Mouse (Mus musculus): ENCODE results near the gene Chmp1a. TPM values are rescaled to one million over a fixed set of nuclear protein-coding genes. Genes with fewer than 3 reads are reported as not detected.

Gene Chmp1a
- total and polyA plus RNA-seq, 3 experiments: 67.5 to 83.2 (median 69.5) TPM

DNA sequence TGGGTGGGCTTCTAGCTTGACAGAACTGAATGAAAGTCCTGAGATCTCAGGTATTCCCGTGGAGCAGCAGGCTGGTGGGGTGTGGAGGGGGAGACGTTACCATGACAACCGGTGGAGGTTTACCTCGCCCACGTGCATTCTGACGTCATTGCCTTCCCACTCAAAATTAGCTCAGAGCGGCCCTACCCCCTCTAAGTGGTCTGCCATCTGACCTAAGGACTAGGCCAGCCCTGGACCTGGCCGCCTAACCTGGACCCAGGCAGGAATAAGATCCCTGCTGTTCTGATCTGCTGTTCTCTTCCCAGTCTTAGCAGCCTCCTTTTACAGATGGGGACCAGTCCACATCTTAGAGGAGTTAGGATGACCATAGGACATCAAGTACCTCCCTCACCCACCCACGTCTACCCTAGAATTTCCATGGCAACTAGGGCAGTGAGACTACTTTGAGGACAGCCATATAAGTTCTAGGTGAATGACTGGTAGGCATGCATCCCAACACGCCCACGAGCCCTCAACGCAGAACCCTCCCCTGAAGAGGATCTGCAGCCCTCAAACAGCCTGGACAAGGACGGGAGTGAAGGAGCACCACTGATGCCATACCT, 22.5 kb upstream of the Chmp1a start:
- Histone ChIP-seq H3K9ac (ENCODE audit: insufficient read depth, low read depth) (no peak overlapping the region; the same call in 1 of the 2 replicates), H3K27me3 (replicated peaks) (no peaks in the 10 kb centered on the region), H3K9me3 (replicated peaks; ENCODE audit: low read length) (no peaks in the 10 kb centered on the region), H3K4me1 (ENCODE audit: control insufficient read depth in 1 of 2, insufficient read depth in 2 of 2) (peaks cover 13 to 17% of the 10 kb centered on the region in 2 experiments), H3K79me2 (replicated peaks; ENCODE audit: control insufficient read depth, extremely low read depth, insufficient read depth, poor library complexity, severe bottlenecking) (no peaks in the 10 kb centered on the region), H3K36me3 (replicated peaks in 1 of 2; ENCODE audit: control insufficient read depth in 1 of 2, insufficient read depth in 1 of 2, low read length in 1 of 2) (peaks cover 8 to 31% of the 10 kb centered on the region in 2 experiments), H3K4me2 (ENCODE audit: insufficient read depth, low read depth, poor library complexity, severe bottlenecking) (peak overlapping the region; percentile 61), H3K4me3 (replicated peaks in 1 of 3; ENCODE audit: low read depth in 2 of 3, low read length in 2 of 3, poor library complexity in 1 of 3) (peak overlapping the region in 2 of 3 experiments; percentile 72 to 77), H3K27ac (ENCODE audit: insufficient read depth, low read depth) (no peak overlapping the region)
- in situ Hi-C loops (cut with MboI; ENCODE audit: low pct_ligation_motif_present, low pct_unique_long_range_greater_than_20kb, low sequenced_read_pairs): no loop called here
- dilution Hi-C loops (cut with MboI; ENCODE audit: extremely low pct_ligation_motif_present, extremely low pct_unique_long_range_greater_than_20kb, low sequenced_read_pairs): no loop called here
- TF ChIP-seq MXI1 (IDR thresholded peaks at IDR 0.05; ENCODE audit: low read depth, low read length): no peak
- no peak for TF ChIP-seq NELFE (IDR thresholded peaks at IDR 0.05; ENCODE audit: low read depth, low read length)
- no peak for TF ChIP-seq E2F4 (IDR thresholded peaks at IDR 0.05; ENCODE audit: insufficient replicate concordance, low read depth, low read length)
- TF ChIP-seq USF2 (conservative IDR thresholded peaks at IDR 0.05; ENCODE audit: low read depth, low read length): no peak
- no peak for TF ChIP-seq MYC (IDR thresholded peaks at IDR 0.05; ENCODE audit: low read depth, low read length)
- TF ChIP-seq POLR2A (IDR thresholded peaks at IDR 0.05; ENCODE audit: low read depth, low read length): no peak
- TF ChIP-seq PAX5 (IDR thresholded peaks at IDR 0.05; ENCODE audit: low read length): no peak
- no peak for TF ChIP-seq IRF4 (IDR thresholded peaks at IDR 0.05; ENCODE audit: low read depth, low read length)
- no peak for TF ChIP-seq CHD2 (IDR thresholded peaks at IDR 0.05; ENCODE audit: low read length)
- no peak for TF ChIP-seq BHLHE40 (IDR thresholded peaks at IDR 0.05; ENCODE audit: low read depth, low read length)
- TF ChIP-seq NRF1 (IDR thresholded peaks at IDR 0.05; ENCODE audit: low read depth, low read length): no peak
- no peak for TF ChIP-seq EP300 (IDR thresholded peaks at IDR 0.05; ENCODE audit: low read length)
- TF ChIP-seq ZC3H11A (IDR thresholded peaks at IDR 0.05; ENCODE audit: low read depth, low read length): no peak
- TF ChIP-seq TCF12 (IDR thresholded peaks at IDR 0.05; ENCODE audit: low read depth, low read length): no peak
- no peak for TF ChIP-seq MAZ (IDR thresholded peaks at IDR 0.05; ENCODE audit: low read depth, low read length)
- no peak for TF ChIP-seq KAT2A (IDR thresholded peaks at IDR 0.05; ENCODE audit: insufficient replicate concordance, low read length)
- no peak for TF ChIP-seq TBP (conservative IDR thresholded peaks at IDR 0.05; ENCODE audit: low read depth, low read length)
- TF ChIP-seq USF1 (IDR thresholded peaks at IDR 0.05; ENCODE audit: low read depth, low read length): no peak
- no peak for TF ChIP-seq ZKSCAN1 (IDR thresholded peaks at IDR 0.05; ENCODE audit: borderline replicate concordance, low read depth, low read length)
- no peak for TF ChIP-seq SIN3A (IDR thresholded peaks at IDR 0.05; ENCODE audit: low read length)
- DNase-seq (ENCODE audit: extremely low read depth): no peak

- peaks cover 17 to 40% of the 10 kb centered on the region in 2 experiments for H3K36me3 ChIP-seq (replicated peaks in 1 of 2; ENCODE audit: control insufficient read depth in 1 of 2, insufficient read depth in 1 of 2, low read length in 1 of 2)
- no peak overlapping the region for H3K9ac ChIP-seq (ENCODE audit: insufficient read depth, low read depth)
- TF ChIP-seq TBP (conservative IDR thresholded peaks at IDR 0.05; ENCODE audit: low read depth, low read length): no peak
- TF ChIP-seq EP300 (IDR thresholded peaks at IDR 0.05; ENCODE audit: low read length): no peak
- TF ChIP-seq MXI1 (IDR thresholded peaks at IDR 0.05; ENCODE audit: low read depth, low read length): no peak
- no peak for TF ChIP-seq ZMIZ1 (IDR thresholded peaks at IDR 0.05; ENCODE audit: low read depth, low read length)
- TF ChIP-seq SMC3 (IDR thresholded peaks at IDR 0.05; ENCODE audit: low read depth, low read length): no peak
- TF ChIP-seq JUN (IDR thresholded peaks at IDR 0.05; ENCODE audit: insufficient read depth, low read depth, low read length): no peak
- TF ChIP-seq ZC3H11A (IDR thresholded peaks at IDR 0.05; ENCODE audit: low read depth, low read length): no peak
- TF ChIP-seq KAT2A (IDR thresholded peaks at IDR 0.05; ENCODE audit: insufficient replicate concordance, low read length): no peak
- TF ChIP-seq USF2 (conservative IDR thresholded peaks at IDR 0.05; ENCODE audit: low read depth, low read length): no peak
- TF ChIP-seq NRF1 (IDR thresholded peaks at IDR 0.05; ENCODE audit: low read depth, low read length): no peak
- TF ChIP-seq MYC (IDR thresholded peaks at IDR 0.05; ENCODE audit: low read depth, low read length): no peak
- no peak for TF ChIP-seq MAZ (IDR thresholded peaks at IDR 0.05; ENCODE audit: low read depth, low read length)
- TF ChIP-seq ZNF384 (IDR thresholded peaks at IDR 0.05; ENCODE audit: low read depth, low read length): no peak
- TF ChIP-seq JUND (conservative IDR thresholded peaks at IDR 0.05; ENCODE audit: low read depth, low read length): no peak
- H3K4me1 ChIP-seq (ENCODE audit: control insufficient read depth in 1 of 2, insufficient read depth in 2 of 2): peaks cover 13 to 17% of the 10 kb centered on the region in 2 experiments
- in situ Hi-C loops (cut with MboI; ENCODE audit: low pct_ligation_motif_present, low pct_unique_long_range_greater_than_20kb, low sequenced_read_pairs): no loop called here
- no peak overlapping the region for H3K4me3 ChIP-seq (replicated peaks in 1 of 3; ENCODE audit: low read depth in 2 of 3, low read length in 2 of 3, poor library complexity in 1 of 3)
- dilution Hi-C loops (cut with MboI; ENCODE audit: extremely low pct_ligation_motif_present, extremely low pct_unique_long_range_greater_than_20kb, low sequenced_read_pairs): no loop called here
- no peaks in the 10 kb centered on the region for H3K79me2 ChIP-seq (replicated peaks; ENCODE audit: control insufficient read depth, extremely low read depth, insufficient read depth, poor library complexity, severe bottlenecking)
- no peak overlapping the region for H3K27ac ChIP-seq (ENCODE audit: insufficient read depth, low read depth)
- H3K27me3 ChIP-seq (replicated peaks): no peaks in the 10 kb centered on the region
- H3K9me3 ChIP-seq (replicated peaks; ENCODE audit: low read length): no peaks in the 10 kb centered on the region
- no peak overlapping the region for H3K4me2 ChIP-seq (ENCODE audit: insufficient read depth, low read depth, poor library complexity, severe bottlenecking)
- no peak for DNase-seq (ENCODE audit: extremely low read depth)
Measured at GRCm38 (mm10) chr8:123233760-123234159, 21.2 kb upstream of the Chmp1a start.
